Mouse (Mus musculus) layer of hippocampus, adult 8-10 months (tissue): ENCODE measurements around the gene Acaca. TPM values are rescaled to one million over a fixed set of nuclear protein-coding genes. Genes with fewer than 3 reads are reported as not detected.

Experiments used
- DNase-seq, 2 experiments: peaks; one replicate each; pipeline ENCODE4 v3.0.0; 2022; ENCODE audit warnings: low spot score in 2 of 2
- total RNA-seq, 4 experiments: library from RNA; stranded (reverse); gene quantifications; 2 replicates each; pipeline ENCODE4 v1.2.4; 2022

Acaca gene
- 10 to 100 TPM; 80.6 to 87.2 (median 84.2) TPM for total RNA-seq

GRCm38 (mm10) chr11:84128943-84129798, at the start of gene Acaca, which contains the start of gene Tada2a:
Gene Acaca (plus strand): TSS chr11:84129672.
Gene Tada2a (minus strand): TSS chr11:84129600.
- DNase-seq, result peak; percentile 43 to 66

GRCm38 (mm10) chr11:84079887-84080286, 49.6 kb upstream of the Acaca start:
- no peak for DNase-seq

DNA sequence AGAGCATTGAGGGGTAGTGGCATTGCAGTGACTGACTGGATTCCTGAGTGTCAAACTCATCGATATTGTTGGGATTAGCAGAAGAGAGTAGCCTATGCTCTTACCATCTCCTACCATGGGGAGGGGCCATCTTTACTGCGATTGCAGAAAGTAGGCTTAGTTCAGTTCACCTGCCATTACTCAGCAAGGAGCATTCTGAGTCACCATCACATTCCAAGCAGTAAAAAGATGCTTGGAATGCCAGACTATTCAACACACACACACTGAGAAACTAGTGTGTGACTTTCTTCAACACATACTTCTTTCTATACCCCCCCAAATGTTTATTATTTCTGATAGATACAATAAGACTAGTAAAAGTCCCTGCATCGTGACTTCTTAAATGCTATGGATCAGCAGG, 49.1 kb upstream of the Acaca start:
- DNase-seq, result no peak

DNA sequence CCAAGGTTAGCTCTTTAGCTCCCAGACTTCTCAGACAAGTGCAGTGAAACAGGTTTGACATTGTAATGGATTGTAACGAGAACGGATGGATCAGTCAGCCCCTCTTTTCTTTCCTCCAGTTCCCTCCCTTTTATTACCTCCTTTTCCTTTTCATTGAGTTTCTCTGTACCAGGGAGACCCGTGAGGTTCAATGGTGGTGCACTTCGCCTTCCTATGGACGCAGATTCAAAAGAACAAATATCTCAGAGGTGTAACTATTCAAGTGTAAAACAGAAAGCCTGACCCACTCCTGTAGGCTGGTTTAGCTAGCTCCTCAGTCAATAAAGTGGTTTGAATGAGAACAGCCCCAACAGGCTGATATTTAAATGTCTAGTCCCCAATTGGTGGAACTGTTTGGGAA, 47.6 kb upstream of the Acaca start:
- no peak for DNase-seq

DNA sequence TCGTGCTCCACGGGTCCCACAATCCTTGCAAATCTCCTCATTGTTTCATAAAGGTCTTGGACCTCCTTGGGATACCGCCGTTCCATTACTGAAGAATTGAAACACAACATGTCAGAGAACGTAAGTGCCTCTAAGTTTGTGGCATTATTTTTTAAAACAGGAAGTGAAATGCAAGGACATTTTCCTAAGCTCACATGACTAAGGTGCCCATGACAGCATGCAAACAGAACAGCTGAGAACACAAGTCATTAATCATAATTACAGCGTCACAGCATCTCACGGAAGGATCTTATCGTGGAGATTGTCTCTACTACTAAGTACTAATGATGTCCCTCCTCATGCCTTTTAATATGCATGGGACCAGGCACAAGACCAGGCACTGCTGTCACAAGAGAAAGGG, 38.9 kb upstream of the Acaca start:
- no peak for DNase-seq

DNA sequence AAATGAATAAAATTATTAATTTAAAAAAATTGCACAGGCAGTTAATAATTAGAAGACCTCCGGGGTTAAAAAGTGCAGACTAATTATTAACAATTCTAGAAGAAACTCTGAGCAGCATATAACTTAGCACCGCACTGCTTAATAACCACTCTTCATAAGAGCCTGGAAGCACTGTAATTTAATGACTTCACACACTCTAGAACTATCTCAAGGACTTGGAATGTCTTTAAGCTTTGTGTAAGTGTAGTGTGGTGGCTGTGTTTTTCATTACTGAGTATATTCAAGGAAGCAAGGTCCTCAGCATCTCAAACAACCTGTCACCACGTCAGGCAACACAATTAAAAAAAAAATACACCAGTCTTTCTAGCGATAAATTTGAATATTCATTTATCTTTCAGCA, 34.4 kb upstream of the Acaca start:
- no peak for DNase-seq

DNA sequence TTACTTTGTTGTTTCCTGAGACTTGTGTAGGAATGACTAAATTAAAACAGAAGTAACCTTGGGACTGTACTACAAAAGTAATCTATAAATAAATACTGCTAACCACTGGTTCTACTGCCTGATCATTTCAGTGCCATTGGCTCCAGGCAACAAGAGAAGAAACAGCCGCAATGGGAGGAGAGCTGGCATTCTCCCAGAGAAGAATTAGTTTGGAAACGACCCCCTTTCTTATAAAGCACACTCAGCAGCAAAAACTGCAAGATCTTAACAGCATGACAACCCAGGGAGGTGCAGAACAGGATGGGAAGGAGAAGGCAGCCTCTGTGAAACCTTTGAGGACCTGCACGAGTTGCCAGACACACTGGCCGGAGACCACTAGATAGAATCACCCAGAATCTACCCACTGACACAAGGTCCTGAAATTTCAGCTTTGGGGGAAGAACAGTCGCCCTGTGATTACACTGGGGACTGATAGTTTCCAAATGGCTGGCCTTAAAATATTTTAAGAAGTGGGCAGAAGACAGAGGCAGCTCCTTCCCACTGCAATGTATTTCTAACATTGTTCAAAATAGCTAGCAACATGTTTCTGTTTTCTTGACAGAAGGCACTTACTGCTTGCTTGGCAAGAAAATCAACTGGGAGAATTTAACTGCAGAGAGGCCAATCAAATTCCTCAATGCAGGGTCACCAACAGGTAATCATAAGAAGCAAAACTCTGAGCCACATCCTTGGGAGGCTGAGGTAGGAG, 32.0 kb upstream of the Acaca start:
- no peak for DNase-seq

DNA sequence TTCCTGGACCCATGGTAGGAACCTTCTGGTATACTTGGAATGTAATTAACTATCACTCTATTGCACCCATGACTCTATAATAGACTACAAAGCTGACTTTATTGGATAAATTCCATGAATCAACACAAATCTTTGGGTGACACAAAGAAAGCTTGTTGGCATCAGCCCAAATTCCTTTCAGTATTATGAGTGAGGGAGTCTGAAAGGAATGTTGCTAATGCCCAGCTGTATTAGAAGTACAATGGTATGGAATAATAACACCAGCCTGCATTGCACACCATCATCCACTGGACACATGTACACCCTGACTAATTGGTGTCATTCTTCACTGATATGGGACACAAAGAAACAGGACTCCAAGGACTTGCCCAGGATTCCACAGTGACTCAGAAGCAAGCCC, 28.3 kb upstream of the Acaca start:
- no peak for DNase-seq

GRCm38 (mm10) chr11:84104036-84104435, 25.4 kb upstream of the Acaca start:
- no peak for DNase-seq

- no peak for DNase-seq
Observed at GRCm38 (mm10) chr11:84107137-84107536, 22.3 kb upstream of the Acaca start.

DNA sequence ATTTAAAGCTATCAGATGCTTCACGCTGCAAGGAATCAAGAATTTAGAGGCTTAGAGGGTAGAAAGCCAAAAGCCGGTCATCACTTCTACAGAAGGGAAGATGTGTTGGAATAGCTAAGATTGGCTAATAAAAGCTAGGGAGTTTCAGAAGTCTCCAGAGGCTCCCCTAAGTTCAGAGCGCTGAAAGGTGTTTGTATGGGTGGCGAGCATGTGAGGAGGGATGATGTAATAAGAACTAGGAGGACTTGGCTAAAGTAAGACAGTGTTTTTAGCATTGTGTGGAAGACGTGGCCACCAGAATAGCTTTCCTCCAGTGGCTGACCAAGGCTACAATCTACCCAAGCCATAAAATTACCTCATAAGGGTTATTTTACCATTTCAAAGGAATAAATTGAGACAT, 15.8 kb upstream of the Acaca start:
- no peak for DNase-seq

DNA sequence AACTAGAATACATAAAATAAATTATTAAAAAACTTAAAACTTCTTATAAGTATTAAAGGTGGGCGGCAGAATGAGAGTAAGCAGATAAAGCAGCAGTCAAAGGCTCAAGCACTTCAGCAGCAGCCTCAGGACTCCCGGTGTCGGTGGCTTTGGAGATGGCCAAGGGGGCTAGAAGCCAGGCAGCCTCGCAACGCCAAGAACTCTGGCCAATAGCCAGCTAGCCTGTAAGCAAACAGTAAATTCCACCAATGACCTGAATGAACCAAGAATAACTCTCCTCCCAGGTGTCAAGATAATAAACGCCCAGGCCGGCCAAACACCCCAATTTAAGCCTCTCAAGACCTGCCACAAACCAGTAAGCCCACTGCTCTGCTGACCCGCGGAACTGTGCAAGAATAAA, 13.8 kb upstream of the Acaca start:
- no peak for DNase-seq

GRCm38 (mm10) chr11:84116221-84116620, 13.3 kb upstream of the Acaca start:
- DNase-seq, result no peak

DNA sequence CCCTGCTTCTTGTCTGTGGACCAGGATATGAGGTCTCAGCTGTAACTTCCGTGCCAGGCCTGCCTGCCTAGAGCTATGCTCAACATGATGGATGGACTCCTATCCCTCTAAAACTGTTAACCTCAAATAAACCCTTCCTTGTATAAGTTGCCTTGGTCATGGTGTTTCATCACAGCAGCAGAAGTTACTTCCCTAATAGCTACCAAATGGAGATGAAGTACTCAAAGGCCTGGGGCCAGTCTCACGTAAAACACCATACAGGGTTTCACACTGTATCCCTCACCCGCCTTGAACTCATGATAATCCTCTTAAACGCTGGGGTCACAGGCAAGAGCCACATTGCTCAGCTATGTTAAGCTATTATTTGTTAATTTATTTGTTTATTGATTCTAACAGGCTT, 12.0 kb upstream of the Acaca start:
- DNase-seq, result no peak

DNA sequence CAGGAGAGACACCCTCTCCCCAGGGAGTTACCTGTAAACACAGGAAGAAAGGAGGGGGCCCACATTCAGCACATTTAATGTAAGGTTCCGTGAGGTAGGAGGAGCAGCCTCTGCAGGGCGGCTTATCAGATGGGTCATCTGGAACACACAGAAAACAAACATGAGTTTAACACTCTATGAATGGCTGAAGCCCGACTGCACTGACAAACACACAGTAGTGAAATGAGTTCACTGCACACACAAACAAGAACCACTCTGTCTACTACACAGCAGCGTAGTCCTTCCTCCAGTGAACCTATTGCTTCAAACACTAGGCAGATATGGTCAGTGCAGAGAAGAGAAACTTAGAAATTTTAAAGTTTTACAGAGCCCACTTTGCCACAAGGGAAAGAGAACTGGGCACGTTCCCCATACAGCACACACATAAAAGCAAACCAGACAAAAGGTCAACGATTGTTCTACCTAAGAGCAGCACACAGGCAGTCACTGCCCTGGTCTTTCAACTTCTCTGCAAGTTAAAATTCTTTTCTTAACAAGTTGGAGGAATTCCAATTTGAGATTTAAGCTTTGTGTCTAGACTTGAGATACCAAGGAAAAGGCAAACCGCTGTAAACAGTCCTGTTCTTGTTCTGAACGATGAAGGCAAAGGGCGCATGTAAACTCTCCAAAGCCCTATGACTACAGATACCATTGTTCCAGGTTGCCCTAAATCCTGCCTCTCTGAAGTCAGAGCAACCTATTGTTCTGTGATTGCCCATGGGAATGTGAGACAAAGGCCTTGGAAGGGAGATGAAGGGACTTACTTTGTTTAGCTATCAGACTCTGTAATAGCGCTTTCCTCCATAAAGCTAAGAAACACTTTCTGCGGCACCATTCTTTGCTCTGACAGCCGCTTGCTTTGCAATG, 8.2 kb upstream of the Acaca start:
- DNase-seq, result no peak

DNA sequence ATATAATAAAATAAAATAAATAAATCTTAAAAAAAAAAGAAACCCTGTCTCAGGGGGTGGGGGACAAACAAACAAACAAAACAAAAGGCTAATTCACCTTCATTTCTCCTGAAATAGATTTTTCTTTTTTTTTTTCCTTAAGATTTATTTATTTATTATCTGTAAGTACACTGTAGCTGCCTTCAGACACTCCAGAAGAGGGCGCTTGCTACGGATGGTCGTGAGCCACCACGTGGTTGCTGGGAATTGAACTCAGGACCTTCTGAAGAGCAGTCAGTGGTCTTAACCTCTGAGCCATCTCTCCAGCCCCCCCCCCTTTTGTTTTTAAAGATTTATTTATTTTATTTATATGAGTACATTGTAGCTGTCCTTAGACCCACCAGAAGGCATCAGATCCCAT, 1.5 kb upstream of the Acaca start:
- DNase-seq, result no peak

GRCm38 (mm10) chr11:84129799-84130185, 320 bp downstream of the Acaca start:
- no peak for DNase-seq

GRCm38 (mm10) chr11:84134331-84134860, 4.9 kb downstream of the Acaca start:
- no peak for DNase-seq

GRCm38 (mm10) chr11:84136453-84136852, 7.0 kb downstream of the Acaca start:
- DNase-seq, result no peak

DNA sequence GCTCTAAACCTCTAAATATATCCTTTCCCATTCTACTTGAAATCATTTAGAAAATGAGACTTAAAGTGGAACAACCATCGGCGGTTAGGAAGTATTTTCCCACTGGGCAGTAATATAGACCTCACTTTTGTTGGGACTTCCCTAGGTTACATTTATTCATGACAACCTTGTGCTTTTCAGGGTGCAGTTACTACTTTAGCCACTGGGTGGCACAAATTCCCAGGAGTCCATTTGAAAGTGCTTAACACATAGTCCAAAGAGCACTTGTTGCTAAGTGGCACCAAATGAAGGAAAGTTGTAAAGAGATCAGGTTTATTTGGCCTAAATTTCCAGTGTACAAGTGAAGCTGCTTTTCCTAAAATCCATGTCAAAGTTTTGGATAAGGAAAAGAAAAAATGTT, 12.3 kb downstream of the Acaca start:
- peak in 1 of 2 experiments; percentile 48 for DNase-seq

DNA sequence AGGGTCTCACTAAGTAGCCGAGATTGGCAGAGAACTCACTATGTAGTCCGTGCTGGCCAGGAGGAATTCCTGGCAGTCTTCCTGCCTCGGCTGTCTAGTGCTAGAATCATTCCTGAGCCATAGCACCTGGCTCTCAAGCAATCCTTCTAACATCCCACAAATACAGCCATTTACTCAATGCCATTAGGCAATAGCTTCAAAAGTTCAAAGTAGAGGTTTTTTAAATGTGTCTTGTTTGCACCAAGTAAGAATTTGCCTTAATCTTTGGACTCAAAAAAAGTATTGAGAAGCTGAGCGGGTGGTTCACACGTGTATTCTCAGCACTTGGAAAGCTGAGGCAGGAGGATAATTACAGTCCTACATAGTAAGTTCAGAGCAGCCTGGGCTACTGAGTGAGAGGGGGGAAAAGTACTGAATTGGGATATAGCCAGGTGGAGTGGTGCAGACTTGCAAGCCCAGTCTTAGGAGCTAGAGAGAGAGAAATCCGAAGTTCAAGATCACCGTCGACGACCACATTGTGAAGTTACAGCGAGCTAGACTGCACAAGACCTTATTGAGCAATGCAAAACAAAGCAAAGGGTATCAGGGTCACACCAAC, 15.8 kb downstream of the Acaca start:
- DNase-seq, result no peak
